Mouse (Mus musculus) urinary bladder, postnatal 36 days (tissue): ENCODE results near the gene Stxbp3.
"Not testable (repeated sequence)": the region's sequence is repeated elsewhere in the genome, so short reads cannot be mapped to it uniquely, and the experiment has no call there.

Source experiments
- DNase-seq, 2 experiments: peaks; one replicate each; pipeline ENCODE4 v3.0.0; 2022; ENCODE audit warnings: low spot score in 2 of 2, mixed read lengths in 1 of 2

Stxbp3 gene

GRCm38 (mm10) chr3:108857124-108857470 is 16.8 kb upstream of the Stxbp3 start:
- DNase-seq, result no peak

- DNase-seq, result peak in 1 of 2 experiments; percentile 37
Measured at GRCm38 (mm10) chr3:108856386-108857123, 16.2 kb upstream of the Stxbp3 start.

GRCm38 (mm10) chr3:108855864-108856263 is 15.5 kb upstream of the Stxbp3 start:
- peak; percentile 37 to 56 for DNase-seq

GRCm38 (mm10) chr3:108855371-108855770 is 15.0 kb upstream of the Stxbp3 start:
- peak in 1 of 2 experiments; percentile 49 for DNase-seq

- DNase-seq, result no peak
Measured at GRCm38 (mm10) chr3:108853266-108853665, 12.9 kb upstream of the Stxbp3 start.

- peak in 1 of 2 experiments; percentile 32 for DNase-seq
Measured at GRCm38 (mm10) chr3:108851996-108852697, 11.8 kb upstream of the Stxbp3 start.

GRCm38 (mm10) chr3:108851554-108851953 is 11.2 kb upstream of the Stxbp3 start:
- no peak for DNase-seq

- DNase-seq, result no peak
Measured at GRCm38 (mm10) chr3:108851075-108851474, 10.7 kb upstream of the Stxbp3 start.

- DNase-seq, result peak in 1 of 2 experiments; percentile 31
Measured at GRCm38 (mm10) chr3:108850506-108850905, 10.2 kb upstream of the Stxbp3 start.

GRCm38 (mm10) chr3:108846616-108847015 is 6.3 kb upstream of the Stxbp3 start:
- no peak for DNase-seq

GRCm38 (mm10) chr3:108844521-108844920 is 4.2 kb upstream of the Stxbp3 start:
- no peak for DNase-seq

- DNase-seq, result no peak
Measured at GRCm38 (mm10) chr3:108844026-108844425, 3.7 kb upstream of the Stxbp3 start.

- DNase-seq, result no peak
Measured at GRCm38 (mm10) chr3:108840716-108841054, 359 bp upstream of the Stxbp3 start.

GRCm38 (mm10) chr3:108839647-108839999 is 703 bp downstream of the Stxbp3 start:
- no peak for DNase-seq

GRCm38 (mm10) chr3:108838980-108839379 is 1.3 kb downstream of the Stxbp3 start:
- DNase-seq, result no peak

GRCm38 (mm10) chr3:108836931-108837330 is 3.4 kb downstream of the Stxbp3 start:
- DNase-seq, result no peak

- DNase-seq, result not testable (repeated sequence)
Measured at GRCm38 (mm10) chr3:108833717-108834116, 6.6 kb downstream of the Stxbp3 start.

- no peak for DNase-seq
Measured at GRCm38 (mm10) chr3:108831750-108832149, 8.6 kb downstream of the Stxbp3 start.

- DNase-seq, result no peak
Measured at GRCm38 (mm10) chr3:108830493-108830892, 9.8 kb downstream of the Stxbp3 start.

- DNase-seq, result no peak
Measured at GRCm38 (mm10) chr3:108815631-108816030, 24.7 kb downstream of the Stxbp3 start.

GRCm38 (mm10) chr3:108810747-108811263 is 29.5 kb downstream of the Stxbp3 start:
- DNase-seq, result no peak

GRCm38 (mm10) chr3:108805622-108806021 is 34.7 kb downstream of the Stxbp3 start:
- DNase-seq, result no peak

GRCm38 (mm10) chr3:108798375-108798774 is 42.0 kb downstream of the Stxbp3 start:
- DNase-seq, result no peak
